Mouse (Mus musculus): ENCODE results near the gene Dnajc12. TPM values are rescaled to one million over a fixed set of nuclear protein-coding genes. Genes with fewer than 3 reads are reported as not detected.
A peak's percentile ranks its signal among the peaks of the same experiment; 100 is the strongest.
"Not testable (repeated sequence)": the region's sequence is repeated elsewhere in the genome, so short reads cannot be mapped to it uniquely, and the experiment has no call there.

Gene Dnajc12
- total and polyA plus RNA-seq, 2 experiments from 2014 or later, result 6.6 to 23.4 TPM

GRCm38 (mm10) chr10:63344751-63345150 is 37.5 kb upstream of the Dnajc12 start:
- ATAC-seq, result no peak
- WGBS, result 89% methylated on average over 3 of the region's 3 CpGs

GRCm38 (mm10) chr10:63348291-63348690 is 34.0 kb upstream of the Dnajc12 start:
- no peak for DNase-seq (ENCODE audit: low spot score)
- 59% methylated on average over 3 of the region's 3 CpGs for WGBS

More at GRCm38 (mm10) chr10:63344751-63345150, 37.5 kb upstream of the Dnajc12 start:
- H3K4me3 ChIP-seq (ENCODE audit: low read length), result no peak overlapping the region
- H3K4me2 ChIP-seq (ENCODE audit: low read depth, low read length), result no peak overlapping the region
- no peaks in the 10 kb centered on the region for H3K36me3 ChIP-seq (ENCODE audit: insufficient read depth, low read length)
- no peaks in the 10 kb centered on the region for H3K9me3 ChIP-seq (ENCODE audit: low read length)
- H3K4me1 ChIP-seq (ENCODE audit: insufficient read depth, low read length), result no peaks in the 10 kb centered on the region
- no peak for TF ChIP-seq CTCF (IDR thresholded peaks at IDR 0.05; ENCODE audit: low read depth)
- DNase-seq (ENCODE audit: low spot score), result no peak
- no peak overlapping the region for H3K27ac ChIP-seq
- no peak overlapping the region for H3K9ac ChIP-seq (replicated peaks; ENCODE audit: low read length)
- H3K27me3 ChIP-seq (ENCODE audit: insufficient read depth, low read length), result no peaks in the 10 kb centered on the region

GRCm38 (mm10) chr10:63350666-63351065 is 31.6 kb upstream of the Dnajc12 start:
- no peaks in the 10 kb centered on the region for H3K27me3 ChIP-seq (ENCODE audit: insufficient read depth, low read length)
- no peak overlapping the region for H3K9ac ChIP-seq (replicated peaks; ENCODE audit: low read length)
- no peak for DNase-seq (ENCODE audit: low spot score)
- H3K27ac ChIP-seq, result no peak overlapping the region
- H3K4me3 ChIP-seq (ENCODE audit: low read length), result no peak overlapping the region
- no peaks in the 10 kb centered on the region for H3K36me3 ChIP-seq (ENCODE audit: insufficient read depth, low read length)
- no peaks in the 10 kb centered on the region for H3K9me3 ChIP-seq (ENCODE audit: low read length)
- no peak for TF ChIP-seq CTCF (IDR thresholded peaks at IDR 0.05; ENCODE audit: low read depth)
- no peaks in the 10 kb centered on the region for H3K4me1 ChIP-seq (ENCODE audit: insufficient read depth, low read length)
- no peak overlapping the region for H3K4me2 ChIP-seq (ENCODE audit: low read depth, low read length)
- no peak for ATAC-seq
- 93% methylated on average over 7 of the region's 7 CpGs for whole genome bisulfite sequencing

More at GRCm38 (mm10) chr10:63348291-63348690, 34.0 kb upstream of the Dnajc12 start:
- Histone ChIP-seq H3K27ac (no peak overlapping the region), H3K4me1 (ENCODE audit: insufficient read depth, low read length) (no peaks in the 10 kb centered on the region), H3K36me3 (ENCODE audit: insufficient read depth, low read length) (no peaks in the 10 kb centered on the region), H3K9ac (replicated peaks; ENCODE audit: low read length) (no peak overlapping the region), H3K4me3 (ENCODE audit: low read length) (no peak overlapping the region), H3K27me3 (ENCODE audit: insufficient read depth, low read length) (no peaks in the 10 kb centered on the region), H3K9me3 (ENCODE audit: low read length) (no peaks in the 10 kb centered on the region), H3K4me2 (ENCODE audit: low read depth, low read length) (no peak overlapping the region)
- no peak for ATAC-seq
- no peak for TF ChIP-seq CTCF (IDR thresholded peaks at IDR 0.05; ENCODE audit: low read depth)

- H3K9me3 ChIP-seq (ENCODE audit: low read length), result not testable (repeated sequence)
Observed at GRCm38 (mm10) chr10:63351099-63351498, 31.1 kb upstream of the Dnajc12 start.

DNA sequence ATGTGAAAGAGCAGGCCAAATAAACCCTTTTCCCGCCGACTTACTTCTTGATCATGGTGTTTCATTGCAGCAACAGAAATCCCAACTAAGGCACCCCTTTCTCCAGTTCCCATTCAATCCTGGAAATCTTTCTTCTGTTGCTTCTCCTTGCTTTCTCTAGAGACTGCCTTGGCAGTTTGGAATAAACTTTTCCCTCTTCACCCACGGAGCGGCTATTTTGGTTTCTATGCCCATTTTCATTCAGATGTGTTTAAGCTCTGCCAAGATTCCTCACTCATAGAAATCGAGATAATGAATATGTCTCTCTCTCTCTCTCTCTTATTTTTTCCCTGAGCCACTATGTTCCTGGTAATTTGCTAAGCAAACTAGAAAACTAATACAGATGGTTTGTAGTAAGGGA is 30.1 kb upstream of the Dnajc12 start:
- no peaks in the 10 kb centered on the region for H3K27me3 ChIP-seq (ENCODE audit: insufficient read depth, low read length)
- no peak for TF ChIP-seq CTCF (IDR thresholded peaks at IDR 0.05; ENCODE audit: low read depth)
- H3K4me3 ChIP-seq (ENCODE audit: low read length), result no peak overlapping the region
- no peak overlapping the region for H3K4me2 ChIP-seq (ENCODE audit: low read depth, low read length)
- no peaks in the 10 kb centered on the region for H3K9me3 ChIP-seq (ENCODE audit: low read length)
- H3K4me1 ChIP-seq (ENCODE audit: insufficient read depth, low read length), result no peaks in the 10 kb centered on the region
- ATAC-seq, result no peak
- DNase-seq (ENCODE audit: low spot score), result peak; percentile 6
- H3K27ac ChIP-seq, result no peak overlapping the region
- no peak overlapping the region for H3K9ac ChIP-seq (replicated peaks; ENCODE audit: low read length)
- no peaks in the 10 kb centered on the region for H3K36me3 ChIP-seq (ENCODE audit: insufficient read depth, low read length)
- WGBS, result 63% methylated on average over 5 of the region's 5 CpGs

More at GRCm38 (mm10) chr10:63351099-63351498, 31.1 kb upstream of the Dnajc12 start:
- 91% methylated on average over 7 of the region's 7 CpGs for WGBS
- DNase-seq (ENCODE audit: low spot score); H3K36me3 ChIP-seq (ENCODE audit: insufficient read depth, low read length); H3K4me2 ChIP-seq (ENCODE audit: low read depth, low read length); H3K4me1 ChIP-seq (ENCODE audit: insufficient read depth, low read length); H3K27me3 ChIP-seq (ENCODE audit: insufficient read depth, low read length); H3K27ac ChIP-seq; H3K9ac ChIP-seq (replicated peaks; ENCODE audit: low read length); H3K4me3 ChIP-seq (ENCODE audit: low read length); ATAC-seq: not testable (repeated sequence)

GRCm38 (mm10) chr10:63360502-63360901 is 21.7 kb upstream of the Dnajc12 start:
- H3K4me2 ChIP-seq (ENCODE audit: low read depth, low read length), result no peak overlapping the region
- ATAC-seq (no peak), DNase-seq (ENCODE audit: low spot score) (no peak)
- no peaks in the 10 kb centered on the region for H3K9me3 ChIP-seq (ENCODE audit: low read length)
- 54% methylated on average over 1 of the region's 1 CpGs for WGBS
- no peaks in the 10 kb centered on the region for H3K36me3 ChIP-seq (ENCODE audit: insufficient read depth, low read length)
- H3K27ac ChIP-seq, result no peak overlapping the region
- no peak overlapping the region for H3K9ac ChIP-seq (replicated peaks; ENCODE audit: low read length)
- no peak for TF ChIP-seq CTCF (IDR thresholded peaks at IDR 0.05; ENCODE audit: low read depth)
- H3K4me3 ChIP-seq (ENCODE audit: low read length), result no peak overlapping the region
- no peaks in the 10 kb centered on the region for H3K4me1 ChIP-seq (ENCODE audit: insufficient read depth, low read length)
- H3K27me3 ChIP-seq (ENCODE audit: insufficient read depth, low read length), result no peaks in the 10 kb centered on the region

DNA sequence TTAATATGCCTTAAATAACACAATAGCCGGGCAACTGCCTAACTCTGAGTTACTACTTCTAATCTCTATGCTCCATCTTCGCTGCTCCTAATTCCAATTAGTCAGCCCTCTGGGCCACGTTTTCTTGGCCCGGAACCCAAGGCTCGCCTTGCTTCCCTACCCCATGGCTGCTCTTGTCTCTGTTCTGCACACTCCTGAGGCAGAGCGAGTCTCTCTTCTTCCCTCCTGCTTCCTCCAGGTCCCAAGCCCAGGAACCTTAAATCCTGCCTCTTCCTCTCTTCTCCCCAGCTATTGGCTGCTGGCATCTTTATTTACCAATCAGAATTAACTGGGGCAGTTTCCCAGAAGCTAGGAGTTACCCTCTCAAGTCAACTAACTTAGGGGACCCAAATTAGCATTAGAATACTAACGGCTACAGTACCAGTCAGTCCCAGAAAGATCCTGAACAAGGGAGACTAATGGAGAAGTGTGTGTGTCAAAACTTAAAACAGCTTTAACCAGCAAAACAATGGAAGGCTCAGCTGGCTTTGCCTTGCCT is 16.3 kb upstream of the Dnajc12 start:
- Histone ChIP-seq H3K9me3 (ENCODE audit: low read length) (no peaks in the 10 kb centered on the region), H3K4me3 (ENCODE audit: low read length) (no peak overlapping the region), H3K27me3 (ENCODE audit: insufficient read depth, low read length) (no peaks in the 10 kb centered on the region), H3K36me3 (ENCODE audit: insufficient read depth, low read length) (no peaks in the 10 kb centered on the region), H3K9ac (replicated peaks; ENCODE audit: low read length) (no peak overlapping the region), H3K27ac (no peak overlapping the region), H3K4me1 (ENCODE audit: insufficient read depth, low read length) (no peaks in the 10 kb centered on the region), H3K4me2 (ENCODE audit: low read depth, low read length) (no peak overlapping the region)
- DNase-seq (ENCODE audit: low spot score) (no peak), ATAC-seq (no peak)
- 58% methylated on average over 7 of the region's 7 CpGs for WGBS
- no peak for TF ChIP-seq CTCF (IDR thresholded peaks at IDR 0.05; ENCODE audit: low read depth)

Data from hindbrain, postnatal 0 days (tissue).